Mouse (Mus musculus): ENCODE measurements around the gene Elovl2. TPM values are rescaled to one million over a fixed set of nuclear protein-coding genes. Genes with fewer than 3 reads are reported as not detected.
"Not testable (repeated sequence)": the region's sequence is repeated elsewhere in the genome, so short reads cannot be mapped to it uniquely, and the experiment has no call there.

Gene Elovl2
- polyA plus RNA-seq, 1 experiment from 2014 or later, result 48.3 TPM

DNA sequence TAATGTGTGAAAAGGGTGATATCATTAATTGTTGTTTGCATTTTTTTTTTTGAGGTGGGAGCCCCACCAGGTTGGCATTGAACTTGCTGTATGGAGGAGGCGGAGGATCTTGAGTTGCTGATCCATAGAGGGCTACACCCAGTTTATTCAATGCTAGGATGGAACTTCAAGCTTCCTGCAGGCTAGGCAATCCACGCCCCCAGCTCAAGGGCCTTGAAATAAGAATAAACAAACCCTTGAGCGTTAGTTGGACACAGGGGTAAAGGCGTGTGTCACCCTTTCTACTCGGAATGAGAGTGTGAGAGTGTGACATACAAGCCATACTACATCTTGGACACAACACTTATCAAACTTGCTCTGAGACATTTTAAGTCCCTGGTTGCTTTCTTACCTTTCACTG, 31.5 kb upstream of the Elovl2 start:
- no peak overlapping the region for H3K4me2 ChIP-seq

DNA sequence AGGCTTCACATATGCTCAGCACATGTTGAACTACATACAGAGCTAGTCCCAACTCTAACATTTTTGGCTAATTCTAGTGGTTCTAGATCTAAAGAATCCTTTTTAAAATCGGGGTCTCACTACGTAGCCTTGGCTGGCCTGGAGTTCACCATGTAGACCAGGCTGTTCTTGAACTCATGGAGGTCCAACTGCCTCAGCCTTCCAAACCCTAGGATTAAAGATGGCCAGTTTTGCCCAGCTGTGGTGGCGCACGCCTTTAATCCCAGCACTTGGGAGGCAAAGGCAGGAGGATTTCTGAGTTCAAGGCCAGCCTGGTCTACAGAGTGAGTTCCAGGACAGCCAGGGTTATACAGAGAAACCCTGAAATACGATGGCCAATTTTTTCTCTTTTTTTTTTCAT, 31.0 kb upstream of the Elovl2 start:
- DNase-seq (ENCODE audit: low spot score, missing footprints), result peak; percentile 88

More for the DNA sequence above, 31.5 kb upstream of the Elovl2 start:
- Histone ChIP-seq H3K4me1 (ENCODE audit: control insufficient read depth, insufficient read depth, low read length) (no peaks in the 10 kb centered on the region; the same call in 1 of the 2 replicates), H3K4me3 (ENCODE audit: low read depth, low read length) (no peak overlapping the region), H3K27me3 (ENCODE audit: control insufficient read depth, insufficient read depth, low read length) (no peaks in the 10 kb centered on the region), H3K9ac (ENCODE audit: low read length) (no peak overlapping the region), H3K9me3 (ENCODE audit: control insufficient read depth, low read length) (no peaks in the 10 kb centered on the region), H3K36me3 (ENCODE audit: control insufficient read depth, insufficient read depth, low read length) (no peaks in the 10 kb centered on the region), H3K27ac (ENCODE audit: low read depth, low read length) (no peak overlapping the region)
- 85% methylated on average over 5 of the region's 5 CpGs for WGBS
- ATAC-seq (ENCODE audit: low FRiP score) (no peak), DNase-seq (ENCODE audit: low spot score, missing footprints) (no peak)

DNA sequence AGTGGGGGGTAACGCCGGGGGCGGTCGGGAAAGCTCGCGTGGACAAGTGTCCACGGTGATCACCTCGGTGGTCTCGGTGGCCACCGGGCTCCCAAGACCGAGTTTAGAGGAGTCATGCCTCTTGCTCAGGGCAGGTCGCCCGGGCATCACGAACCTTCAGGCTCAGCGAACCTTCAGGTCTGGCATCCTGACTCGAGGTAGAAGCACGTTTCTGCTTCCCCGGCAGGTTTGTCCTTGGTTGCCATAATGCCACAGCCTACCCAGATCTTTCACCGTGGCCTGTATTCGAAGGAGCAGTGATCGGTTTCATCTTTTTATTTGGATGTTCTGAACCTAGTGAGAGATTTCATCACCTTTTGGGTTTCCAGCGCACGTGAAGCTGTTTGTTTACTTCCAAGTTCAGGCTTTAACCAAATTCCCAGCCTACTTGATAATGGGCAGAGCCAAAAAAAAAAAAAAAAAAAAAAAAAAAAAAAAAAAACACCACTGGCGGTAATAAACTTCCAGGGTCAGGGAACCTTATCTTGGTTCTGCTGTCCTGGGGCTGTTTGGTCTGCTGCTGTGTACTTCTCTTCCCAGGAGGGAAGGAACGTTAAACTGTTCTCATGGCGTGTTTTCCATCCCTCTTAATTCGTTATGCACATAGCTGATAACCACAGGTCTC, 30.2 kb upstream of the Elovl2 start:
- no peaks in the 10 kb centered on the region for H3K27me3 ChIP-seq (ENCODE audit: control insufficient read depth, insufficient read depth, low read length)
- peak overlapping the region; percentile 67 for H3K4me3 ChIP-seq (ENCODE audit: low read depth, low read length)
- WGBS, result 3% methylated on average over 27 of the region's 27 CpGs
- peak overlapping the region; percentile 62 for H3K4me2 ChIP-seq
- H3K4me1 ChIP-seq (ENCODE audit: control insufficient read depth, insufficient read depth, low read length), result no peaks in the 10 kb centered on the region; the same call in 1 of the 2 replicates
- H3K9ac ChIP-seq (ENCODE audit: low read length), result peak overlapping the region; percentile 78
- no peaks in the 10 kb centered on the region for H3K9me3 ChIP-seq (ENCODE audit: control insufficient read depth, low read length)
- H3K27ac ChIP-seq (ENCODE audit: low read depth, low read length), result peak overlapping the region; percentile 60; the same call in 1 of the 2 replicates
- no peaks in the 10 kb centered on the region for H3K36me3 ChIP-seq (ENCODE audit: control insufficient read depth, insufficient read depth, low read length)
- ATAC-seq (ENCODE audit: low FRiP score) (no peak), DNase-seq (ENCODE audit: low spot score, missing footprints) (no peak)

More for the DNA sequence above, 31.0 kb upstream of the Elovl2 start:
- H3K4me3 ChIP-seq (ENCODE audit: low read depth, low read length); H3K27me3 ChIP-seq (ENCODE audit: control insufficient read depth, insufficient read depth, low read length); H3K27ac ChIP-seq (ENCODE audit: low read depth, low read length); ATAC-seq (ENCODE audit: low FRiP score); H3K9ac ChIP-seq (ENCODE audit: low read length); H3K9me3 ChIP-seq (ENCODE audit: control insufficient read depth, low read length); H3K36me3 ChIP-seq (ENCODE audit: control insufficient read depth, insufficient read depth, low read length); H3K4me2 ChIP-seq; H3K4me1 ChIP-seq (ENCODE audit: control insufficient read depth, insufficient read depth, low read length): not testable (repeated sequence)
- WGBS, result over 99% methylated on average over 5 of the region's 5 CpGs

DNA sequence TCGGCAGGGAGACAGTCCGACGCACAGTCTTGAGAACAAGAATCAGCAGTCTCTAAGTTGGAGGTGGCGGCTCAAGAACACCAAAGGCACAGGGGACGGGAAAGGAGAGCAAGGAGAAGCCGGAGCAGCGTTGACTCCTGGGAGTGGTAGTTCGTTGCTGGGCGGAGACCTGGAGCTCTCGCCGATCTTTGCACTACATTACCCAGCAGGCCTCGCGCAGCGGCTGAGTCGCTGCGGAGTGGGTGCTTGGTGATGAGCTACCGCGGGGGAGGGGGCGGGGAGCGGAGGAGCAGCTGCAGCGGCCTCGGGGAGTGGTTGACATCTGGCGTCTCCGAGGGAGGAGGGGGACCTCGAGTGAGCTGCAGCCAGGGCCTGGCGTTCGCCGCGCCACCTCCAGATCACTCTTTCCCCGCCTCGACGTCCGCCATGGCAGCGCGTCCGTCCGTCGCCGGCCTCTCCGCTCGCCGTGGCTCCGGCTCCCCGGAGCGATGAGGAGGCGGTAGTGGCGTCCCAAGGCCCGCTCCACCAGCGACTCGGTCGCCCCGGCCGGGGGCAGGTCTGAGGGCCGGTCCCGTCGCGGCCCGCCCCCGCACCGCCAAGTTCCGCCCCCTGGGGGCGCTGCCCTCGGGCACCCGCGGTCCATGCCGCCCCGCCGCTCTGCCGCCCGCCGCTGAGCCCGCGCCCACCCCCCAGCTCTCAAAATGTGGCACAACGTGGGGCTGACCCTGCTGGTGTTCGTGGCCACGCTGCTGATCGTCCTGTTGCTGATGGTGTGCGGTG, 29.5 kb upstream of the Elovl2 start, which contains the start of gene Smim13:
Smim13 (plus strand) TSS at position 307 of the 780 bp plus-strand sequence.
- H3K4me3 ChIP-seq (ENCODE audit: low read depth, low read length), result peak within 1 kb of the TSS; percentile 67
- H3K27ac ChIP-seq (ENCODE audit: low read depth, low read length), result peak within 1 kb of the TSS; percentile 60
- H3K9me3 ChIP-seq (ENCODE audit: control insufficient read depth, low read length), result no peaks in the 10 kb centered on the region
- no peaks in the 10 kb centered on the region for H3K36me3 ChIP-seq (ENCODE audit: control insufficient read depth, insufficient read depth, low read length)
- DNase-seq (ENCODE audit: low spot score, missing footprints) (peak; percentile 99), ATAC-seq (ENCODE audit: low FRiP score) (peak; percentile 98)
- H3K27me3 ChIP-seq (ENCODE audit: control insufficient read depth, insufficient read depth, low read length), result no peaks in the 10 kb centered on the region
- under 1% methylated on average over 75 of the region's 78 CpGs for WGBS
- H3K4me2 ChIP-seq, result peak within 1 kb of the TSS; percentile 62
- H3K4me1 ChIP-seq (ENCODE audit: control insufficient read depth, insufficient read depth, low read length), result no peaks in the 10 kb centered on the region; the same call in 1 of the 2 replicates
- H3K9ac ChIP-seq (ENCODE audit: low read length), result peak within 1 kb of the TSS; percentile 78

DNA sequence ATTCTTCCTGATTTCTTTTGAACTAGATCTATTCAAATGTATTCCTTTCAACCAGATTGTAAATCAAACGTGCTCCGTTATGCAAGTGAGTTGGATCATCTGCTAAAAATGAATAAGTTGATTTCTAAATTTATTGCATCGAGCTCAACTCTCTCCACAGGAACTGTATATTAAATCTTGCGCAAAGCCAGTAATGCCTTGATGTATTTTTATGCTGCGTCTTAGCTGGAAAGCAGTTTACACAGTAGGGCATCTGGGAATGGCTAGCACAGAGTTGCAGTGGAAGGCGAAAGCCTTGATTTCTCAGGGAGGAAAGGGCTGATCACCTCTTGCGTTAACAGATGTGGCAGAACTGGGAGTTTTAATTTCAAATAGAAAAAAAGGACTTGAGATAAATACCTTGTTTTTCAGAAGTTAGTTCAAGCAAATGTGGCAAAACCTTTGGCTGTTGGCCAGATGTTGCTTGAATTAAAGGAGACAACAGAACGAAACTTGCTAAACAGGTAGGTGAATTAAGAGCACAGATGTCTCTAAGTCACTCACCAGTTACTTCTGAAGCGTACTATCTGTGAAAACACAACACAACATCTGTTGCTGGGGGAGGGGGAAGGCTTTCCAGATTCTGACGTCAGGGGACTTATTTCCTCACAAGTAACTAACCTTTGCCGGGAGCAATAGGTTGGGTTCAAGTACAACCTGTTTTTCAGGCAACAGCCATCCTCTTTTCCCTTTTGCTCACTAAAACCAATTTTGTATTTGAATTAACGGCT, 28.7 kb upstream of the Elovl2 start:
- no peaks in the 10 kb centered on the region; the same call in 1 of the 2 replicates for H3K4me1 ChIP-seq (ENCODE audit: control insufficient read depth, insufficient read depth, low read length)
- 50% methylated on average over 12 of the region's 12 CpGs for WGBS
- peak; percentile 3; the same call in 1 of the 2 replicates for ATAC-seq (ENCODE audit: low FRiP score)

DNA sequence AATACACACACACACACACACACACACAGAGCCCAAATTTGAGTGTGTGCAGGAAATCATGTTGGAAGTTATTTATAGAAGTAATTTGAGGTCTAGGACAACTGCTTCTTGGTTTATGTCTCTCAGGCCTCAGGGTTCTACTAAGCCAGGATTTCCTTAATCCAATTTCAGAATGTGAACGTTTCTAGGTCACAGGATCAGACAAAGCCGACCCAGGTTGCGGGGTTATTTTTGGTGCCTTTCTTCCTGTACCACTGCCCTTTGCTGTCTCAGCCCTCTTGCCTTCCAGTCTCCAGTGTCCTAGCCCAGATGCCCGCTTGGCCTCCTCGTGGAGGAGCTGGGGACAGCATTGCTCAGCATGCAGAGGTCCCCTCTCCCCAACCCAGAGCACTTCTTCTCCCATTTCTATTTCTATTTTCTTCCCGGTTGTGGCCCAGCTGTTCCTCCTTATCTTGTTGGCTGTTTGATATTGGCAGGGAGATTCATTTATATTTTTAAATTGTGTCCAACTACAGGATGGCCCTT, 24.2 kb upstream of the Elovl2 start:
- H3K4me1 ChIP-seq (ENCODE audit: control insufficient read depth, insufficient read depth, low read length), result no peaks in the 10 kb centered on the region
- no peak overlapping the region for H3K27ac ChIP-seq (ENCODE audit: low read depth, low read length)
- ATAC-seq (ENCODE audit: low FRiP score), result no peak
- H3K4me2 ChIP-seq, result no peak overlapping the region
- no peaks in the 10 kb centered on the region for H3K27me3 ChIP-seq (ENCODE audit: control insufficient read depth, insufficient read depth, low read length)
- no peak for DNase-seq (ENCODE audit: low spot score, missing footprints)
- H3K4me3 ChIP-seq (ENCODE audit: low read depth, low read length), result no peak overlapping the region
- no peak overlapping the region for H3K9ac ChIP-seq (ENCODE audit: low read length)
- H3K36me3 ChIP-seq (ENCODE audit: control insufficient read depth, insufficient read depth, low read length), result no peaks in the 10 kb centered on the region
- no peaks in the 10 kb centered on the region for H3K9me3 ChIP-seq (ENCODE audit: control insufficient read depth, low read length)
- WGBS, result 61% methylated on average over 6 of the region's 6 CpGs

More for the DNA sequence above, 28.7 kb upstream of the Elovl2 start:
- Histone ChIP-seq H3K4me3 (ENCODE audit: low read depth, low read length) (peak overlapping the region; percentile 67), H3K9me3 (ENCODE audit: control insufficient read depth, low read length) (no peaks in the 10 kb centered on the region), H3K4me2 (peak overlapping the region; percentile 62), H3K9ac (ENCODE audit: low read length) (peak overlapping the region; percentile 63), H3K27ac (ENCODE audit: low read depth, low read length) (peak overlapping the region; percentile 30; the same call in 1 of the 2 replicates), H3K27me3 (ENCODE audit: control insufficient read depth, insufficient read depth, low read length) (no peaks in the 10 kb centered on the region), H3K36me3 (ENCODE audit: control insufficient read depth, insufficient read depth, low read length) (no peaks in the 10 kb centered on the region)
- no peak for DNase-seq (ENCODE audit: low spot score, missing footprints)

DNA sequence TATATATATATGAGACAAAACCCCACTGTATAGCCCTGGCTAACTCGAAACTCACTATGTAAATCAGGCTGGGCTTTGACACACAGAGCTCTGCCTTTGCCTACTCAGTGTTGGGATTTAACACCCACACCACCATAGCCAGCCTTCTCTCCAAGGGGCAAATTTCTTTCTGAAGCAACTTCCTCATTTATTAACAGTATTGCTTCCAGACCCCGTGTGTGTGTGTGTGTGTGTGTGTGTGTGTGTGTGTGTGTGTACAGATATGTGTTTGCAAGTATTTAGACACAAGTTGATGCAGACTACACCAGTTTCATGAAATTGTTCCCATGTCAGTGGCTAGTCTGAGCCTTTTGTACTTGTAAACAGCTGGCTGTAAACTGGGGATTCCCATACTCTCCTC, 21.4 kb upstream of the Elovl2 start:
- Histone ChIP-seq H3K27me3 (ENCODE audit: control insufficient read depth, insufficient read depth, low read length) (no peaks in the 10 kb centered on the region), H3K4me2 (no peak overlapping the region), H3K4me3 (ENCODE audit: low read depth, low read length) (no peak overlapping the region), H3K9me3 (ENCODE audit: control insufficient read depth, low read length) (no peaks in the 10 kb centered on the region), H3K9ac (ENCODE audit: low read length) (no peak overlapping the region), H3K27ac (ENCODE audit: low read depth, low read length) (no peak overlapping the region), H3K4me1 (ENCODE audit: control insufficient read depth, insufficient read depth, low read length) (no peaks in the 10 kb centered on the region), H3K36me3 (ENCODE audit: control insufficient read depth, insufficient read depth, low read length) (no peaks in the 10 kb centered on the region)
- ATAC-seq (ENCODE audit: low FRiP score) (no peak), DNase-seq (ENCODE audit: low spot score, missing footprints) (no peak)
- 78% methylated on average over 2 of the region's 2 CpGs for WGBS

DNA sequence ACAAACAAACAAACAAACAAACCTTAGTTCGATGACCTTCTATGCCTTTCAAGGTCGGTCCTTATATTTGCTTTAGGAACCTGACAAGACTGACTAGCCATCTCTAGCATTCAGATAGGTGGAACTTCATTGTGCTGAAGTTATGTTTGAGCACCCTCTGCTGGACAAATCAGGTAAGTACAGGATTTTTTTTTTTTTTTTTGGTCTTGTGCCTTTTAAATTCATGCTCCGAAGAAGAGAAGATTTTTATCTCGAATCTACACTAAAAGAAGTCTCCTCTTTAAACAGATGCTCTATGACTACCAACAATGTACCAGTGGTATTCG, 18.6 kb upstream of the Elovl2 start:
- WGBS, result 16% methylated on average over 5 of the region's 5 CpGs
- Histone ChIP-seq H3K9me3 (ENCODE audit: control insufficient read depth, low read length) (no peaks in the 10 kb centered on the region), H3K4me2 (no peak overlapping the region), H3K4me1 (ENCODE audit: control insufficient read depth, insufficient read depth, low read length) (no peaks in the 10 kb centered on the region), H3K27me3 (ENCODE audit: control insufficient read depth, insufficient read depth, low read length) (no peaks in the 10 kb centered on the region), H3K27ac (ENCODE audit: low read depth, low read length) (no peak overlapping the region), H3K4me3 (ENCODE audit: low read depth, low read length) (no peak overlapping the region), H3K36me3 (ENCODE audit: control insufficient read depth, insufficient read depth, low read length) (no peaks in the 10 kb centered on the region), H3K9ac (ENCODE audit: low read length) (no peak overlapping the region)
- DNase-seq (ENCODE audit: low spot score, missing footprints), result peak; percentile 94
- ATAC-seq (ENCODE audit: low FRiP score), result no peak

Measured in midbrain, embryonic 11.5 days (tissue).